16 mouse cellular contexts compared by ENCODE assay signal in the genomic region with DNA sequence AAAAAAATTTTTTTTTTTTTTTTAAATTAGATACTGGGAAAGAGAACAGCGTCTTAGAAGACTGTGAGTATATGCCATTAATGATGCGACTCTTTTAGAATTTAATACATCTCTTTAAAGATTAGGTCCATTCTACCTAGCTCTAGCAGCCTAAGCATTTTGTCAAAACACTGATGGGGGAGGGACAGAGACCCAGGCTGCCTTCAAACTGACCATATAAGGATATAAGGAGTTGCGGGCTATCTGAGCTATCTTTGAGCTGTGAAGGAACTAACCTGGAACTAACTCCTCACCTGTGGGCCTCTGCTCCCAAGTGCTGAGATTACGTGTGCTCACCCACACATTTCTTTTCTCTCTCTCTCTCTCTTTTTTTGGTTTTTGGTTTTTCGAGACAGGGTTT.
"Had no signal": no experiment of that assay in that cellular context is flagged by ENCODE, and none has a peak within 500 bp of the region (broad histone marks: within the 10 kb centered on the region; RNA-seq: fewer than 3 reads in every experiment).

No protein-coding gene starts in this region.

- H3K27ac ChIP-seq: neural tube, embryonic 13.5 days; neural tube, embryonic 15.5 days; stomach, embryonic 15.5 days; stomach, postnatal 0 days had no signal

- DNase-seq: retina, postnatal 1 day; right cerebral cortex, adult 18-20 months; right cerebral cortex, postnatal 14 days; right cerebral cortex, postnatal 25 days; right cerebral cortex, postnatal 4 days; spleen, adult 18-20 months; thymus, adult 18-20 months; thymus, adult 2 months; thymus, postnatal 14 days; thymus, postnatal 25 days; thymus, postnatal 36 days; thymus, postnatal 4 days had no signal

- H3K9ac ChIP-seq: neural tube, embryonic 13.5 days; neural tube, embryonic 15.5 days; stomach, embryonic 15.5 days had no signal

- H3K4me3 ChIP-seq: neural tube, embryonic 13.5 days; neural tube, embryonic 15.5 days; stomach, embryonic 15.5 days had no signal

- H3K9me3 ChIP-seq: neural tube, embryonic 13.5 days; neural tube, embryonic 15.5 days; stomach, embryonic 15.5 days had no signal

- H3K4me1 ChIP-seq: neural tube, embryonic 13.5 days; neural tube, embryonic 15.5 days; stomach, embryonic 15.5 days had no signal

- H3K36me3 ChIP-seq: neural tube, embryonic 13.5 days; neural tube, embryonic 15.5 days; stomach, embryonic 15.5 days had no signal
